Mouse (Mus musculus): ENCODE results near the gene Rarb. TPM values are rescaled to one million over a fixed set of nuclear protein-coding genes. Genes with fewer than 3 reads are reported as not detected.

Gene Rarb
- polyA plus RNA-seq, 1 experiment from 2014 or later = 31.2 TPM

- H3K9me3 ChIP-seq (ENCODE audit: low read length) = no peaks in the 10 kb centered on the region
- 17% methylated on average over 5 of the region's 5 CpGs for WGBS
- peak; percentile 79 for ATAC-seq (ENCODE audit: low FRiP score, low TSS enrichment)
Measured at GRCm38 (mm10) chr14:16603040-16603590, 215.8 kb downstream of the Rarb start.

DNA sequence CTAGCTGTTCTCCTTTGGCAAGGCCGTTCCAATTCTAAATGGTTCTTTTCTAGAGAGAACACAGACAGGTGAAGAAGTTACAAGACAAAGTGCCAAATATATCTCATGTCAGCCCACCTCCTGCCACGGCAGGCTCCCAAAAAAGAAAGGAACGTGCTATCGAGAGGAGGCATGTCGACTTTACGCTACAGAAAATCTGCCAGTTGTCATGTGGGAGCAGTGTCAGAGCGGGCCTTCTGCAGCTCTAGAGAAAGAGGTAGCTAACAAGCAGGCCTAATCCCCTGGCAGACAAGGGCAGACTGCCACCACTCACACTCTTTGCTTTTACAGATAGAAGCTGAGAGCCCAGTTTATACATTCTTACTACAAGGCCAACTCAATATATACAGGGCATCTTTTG, 219.7 kb downstream of the Rarb start:
- 71% methylated on average over 7 of the region's 7 CpGs for WGBS
- H3K4me3 ChIP-seq (ENCODE audit: low read length) = no peak overlapping the region
- no peaks in the 10 kb centered on the region for H3K36me3 ChIP-seq (ENCODE audit: insufficient read depth, low read length)

More at GRCm38 (mm10) chr14:16603040-16603590, 215.8 kb downstream of the Rarb start:
- H3K4me2 ChIP-seq (replicated peaks; ENCODE audit: low read depth, low read length) = no peak overlapping the region
- H3K27me3 ChIP-seq (ENCODE audit: insufficient read depth, low read length) = no peaks in the 10 kb centered on the region
- peak overlapping the region; percentile 52; the same call in 1 of the 2 replicates for H3K27ac ChIP-seq (ENCODE audit: low read length)
- no peak overlapping the region for H3K9ac ChIP-seq (replicated peaks; ENCODE audit: low read length)
- H3K36me3 ChIP-seq (ENCODE audit: insufficient read depth, low read length) = no peaks in the 10 kb centered on the region
- H3K4me1 ChIP-seq (ENCODE audit: insufficient read depth, low read length) = peaks cover 19% of the 10 kb centered on the region
- H3K4me3 ChIP-seq (ENCODE audit: low read length) = no peak overlapping the region

DNA sequence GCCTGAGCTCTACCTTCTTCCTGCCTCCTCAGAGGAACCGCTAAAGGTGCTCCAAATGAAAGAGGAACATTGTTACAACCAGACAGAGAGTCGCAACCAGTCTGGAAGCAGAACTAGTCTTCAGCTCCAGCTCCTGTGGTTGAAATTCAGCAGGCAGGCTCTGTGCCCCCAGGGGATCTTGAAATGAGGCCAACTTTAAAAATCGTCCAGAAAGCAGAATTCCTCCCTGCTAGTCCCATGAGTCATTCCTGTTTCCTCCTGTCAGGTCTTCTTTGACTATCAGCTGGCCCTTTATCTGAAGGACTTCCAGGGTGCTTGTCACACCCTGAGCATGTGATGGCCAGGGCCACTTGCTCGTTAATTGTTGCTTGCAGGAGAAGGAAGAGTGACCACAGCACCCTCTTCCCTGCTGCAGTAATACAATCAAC, 220.9 kb downstream of the Rarb start:
- WGBS = 33% methylated on average over 4 of the region's 4 CpGs
- no peaks in the 10 kb centered on the region for H3K36me3 ChIP-seq (ENCODE audit: insufficient read depth, low read length)
- no peak for ATAC-seq (ENCODE audit: low FRiP score, low TSS enrichment)
- H3K4me1 ChIP-seq (ENCODE audit: insufficient read depth, low read length) = peaks cover 18% of the 10 kb centered on the region
- H3K9me3 ChIP-seq (ENCODE audit: low read length) = no peaks in the 10 kb centered on the region
- 0 out of 2 replicates have a peak overlapping the region, but pooled peaks have one; percentile 4 for H3K27ac ChIP-seq (ENCODE audit: low read length)
- H3K4me2 ChIP-seq (replicated peaks; ENCODE audit: low read depth, low read length) = no peak overlapping the region
- no peaks in the 10 kb centered on the region for H3K27me3 ChIP-seq (ENCODE audit: insufficient read depth, low read length)
- no peak overlapping the region for H3K9ac ChIP-seq (replicated peaks; ENCODE audit: low read length)
- H3K4me3 ChIP-seq (ENCODE audit: low read length) = no peak overlapping the region

More for the DNA sequence above, 219.7 kb downstream of the Rarb start:
- Histone ChIP-seq H3K9me3 (ENCODE audit: low read length) (no peaks in the 10 kb centered on the region), H3K27ac (ENCODE audit: low read length) (no peak overlapping the region), H3K4me1 (ENCODE audit: insufficient read depth, low read length) (peaks cover 19% of the 10 kb centered on the region), H3K4me2 (replicated peaks; ENCODE audit: low read depth, low read length) (no peak overlapping the region), H3K9ac (replicated peaks; ENCODE audit: low read length) (no peak overlapping the region), H3K27me3 (ENCODE audit: insufficient read depth, low read length) (no peaks in the 10 kb centered on the region)
- ATAC-seq (ENCODE audit: low FRiP score, low TSS enrichment) = no peak

DNA sequence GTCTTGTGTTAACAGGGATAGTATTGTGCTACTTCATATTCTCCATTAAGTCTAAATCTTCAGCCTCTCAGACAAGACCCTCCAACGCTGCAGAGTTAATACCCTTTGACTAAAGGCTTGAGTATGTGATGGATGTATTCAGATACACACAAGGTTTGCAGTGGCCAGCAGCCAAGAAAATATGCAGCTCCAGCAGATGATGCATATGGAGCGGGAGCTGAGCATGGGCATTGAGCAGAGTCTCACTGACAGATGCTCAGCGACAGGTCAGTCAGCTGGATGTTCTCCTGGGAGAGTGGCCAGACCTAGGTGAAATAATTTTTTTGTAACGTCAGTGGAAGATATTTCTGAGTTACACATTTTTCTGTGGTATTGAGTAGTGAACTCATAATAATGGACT, 229.8 kb downstream of the Rarb start:
- Histone ChIP-seq H3K9me3 (ENCODE audit: low read length) (no peaks in the 10 kb centered on the region), H3K27me3 (ENCODE audit: insufficient read depth, low read length) (no peaks in the 10 kb centered on the region), H3K9ac (replicated peaks; ENCODE audit: low read length) (no peak overlapping the region), H3K4me2 (replicated peaks; ENCODE audit: low read depth, low read length) (no peak overlapping the region), H3K27ac (ENCODE audit: low read length) (no peak overlapping the region), H3K4me3 (ENCODE audit: low read length) (no peak overlapping the region), H3K4me1 (ENCODE audit: insufficient read depth, low read length) (no peaks in the 10 kb centered on the region), H3K36me3 (ENCODE audit: insufficient read depth, low read length) (no peaks in the 10 kb centered on the region)
- ATAC-seq (ENCODE audit: low FRiP score, low TSS enrichment) = no peak
- WGBS = 61% methylated on average over 4 of the region's 4 CpGs

GRCm38 (mm10) chr14:16578100-16578499, 240.9 kb downstream of the Rarb start:
- Histone ChIP-seq H3K4me3 (ENCODE audit: low read length) (no peak overlapping the region), H3K27ac (ENCODE audit: low read length) (no peak overlapping the region), H3K9me3 (ENCODE audit: low read length) (no peaks in the 10 kb centered on the region), H3K4me2 (replicated peaks; ENCODE audit: low read depth, low read length) (no peak overlapping the region), H3K9ac (replicated peaks; ENCODE audit: low read length) (no peak overlapping the region), H3K36me3 (ENCODE audit: insufficient read depth, low read length) (no peaks in the 10 kb centered on the region), H3K27me3 (ENCODE audit: insufficient read depth, low read length) (no peaks in the 10 kb centered on the region), H3K4me1 (ENCODE audit: insufficient read depth, low read length) (peaks cover 19% of the 10 kb centered on the region)
- ATAC-seq (ENCODE audit: low FRiP score, low TSS enrichment) = no peak

DNA sequence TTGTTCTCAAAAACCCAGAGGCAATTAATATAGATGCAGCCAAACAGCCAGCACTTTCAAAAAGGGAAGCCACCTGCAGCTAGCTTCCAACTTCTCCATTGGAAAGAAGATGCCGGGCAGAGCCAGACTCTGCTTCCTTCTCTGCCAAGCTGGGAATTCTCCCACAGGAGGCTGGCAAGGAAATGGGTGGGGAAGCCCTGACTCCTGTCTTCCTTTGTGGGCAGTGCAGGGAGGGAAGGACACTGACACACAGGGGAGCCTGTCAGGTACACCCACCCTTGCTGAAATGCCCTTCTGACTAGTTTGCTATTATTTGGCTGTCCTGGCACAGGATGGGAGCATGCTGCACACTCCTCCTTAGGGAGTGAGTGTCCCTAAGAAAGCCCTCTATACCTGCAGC, 241.9 kb downstream of the Rarb start:
- no peaks in the 10 kb centered on the region for H3K36me3 ChIP-seq (ENCODE audit: insufficient read depth, low read length)
- no peak overlapping the region for H3K27ac ChIP-seq (ENCODE audit: low read length)
- no peak overlapping the region for H3K9ac ChIP-seq (replicated peaks; ENCODE audit: low read length)
- ATAC-seq (ENCODE audit: low FRiP score, low TSS enrichment) = no peak
- peaks cover 24% of the 10 kb centered on the region for H3K4me1 ChIP-seq (ENCODE audit: insufficient read depth, low read length)
- H3K4me3 ChIP-seq (ENCODE audit: low read length) = no peak overlapping the region
- H3K4me2 ChIP-seq (replicated peaks; ENCODE audit: low read depth, low read length) = no peak overlapping the region
- WGBS = 31% methylated on average over 1 of the region's 1 CpGs
- H3K27me3 ChIP-seq (ENCODE audit: insufficient read depth, low read length) = no peaks in the 10 kb centered on the region
- H3K9me3 ChIP-seq (ENCODE audit: low read length) = no peaks in the 10 kb centered on the region

- peak overlapping the region; percentile 78 for H3K9ac ChIP-seq (replicated peaks; ENCODE audit: low read length)
- H3K4me1 ChIP-seq (ENCODE audit: insufficient read depth, low read length) = peaks cover 35% of the 10 kb centered on the region
- WGBS = 0% methylated on average over 52 of the region's 52 CpGs
- H3K4me2 ChIP-seq (replicated peaks; ENCODE audit: low read depth, low read length) = peak overlapping the region; percentile 62
- peak overlapping the region; percentile 68 for H3K4me3 ChIP-seq (ENCODE audit: low read length)
- ATAC-seq (ENCODE audit: low FRiP score, low TSS enrichment) = peak; percentile 94
- no peaks in the 10 kb centered on the region for H3K36me3 ChIP-seq (ENCODE audit: insufficient read depth, low read length)
- H3K27me3 ChIP-seq (ENCODE audit: insufficient read depth, low read length) = no peaks in the 10 kb centered on the region
- H3K9me3 ChIP-seq (ENCODE audit: low read length) = no peaks in the 10 kb centered on the region
- H3K27ac ChIP-seq (ENCODE audit: low read length) = peak overlapping the region; percentile 97
Measured at GRCm38 (mm10) chr14:16574925-16575721, 243.8 kb downstream of the Rarb start.

GRCm38 (mm10) chr14:16573475-16574171, 245.3 kb downstream of the Rarb start:
- H3K9ac ChIP-seq (replicated peaks; ENCODE audit: low read length) = peak overlapping the region; percentile 78
- 24% methylated on average over 6 of the region's 6 CpGs for WGBS
- no peak for ATAC-seq (ENCODE audit: low FRiP score, low TSS enrichment)
- H3K4me2 ChIP-seq (replicated peaks; ENCODE audit: low read depth, low read length) = peak overlapping the region; percentile 62
- H3K27me3 ChIP-seq (ENCODE audit: insufficient read depth, low read length) = no peaks in the 10 kb centered on the region
- peak overlapping the region; percentile 97 for H3K27ac ChIP-seq (ENCODE audit: low read length)
- peak overlapping the region; percentile 68 for H3K4me3 ChIP-seq (ENCODE audit: low read length)
- H3K9me3 ChIP-seq (ENCODE audit: low read length) = no peaks in the 10 kb centered on the region
- peaks cover 39% of the 10 kb centered on the region for H3K4me1 ChIP-seq (ENCODE audit: insufficient read depth, low read length)
- no peaks in the 10 kb centered on the region for H3K36me3 ChIP-seq (ENCODE audit: insufficient read depth, low read length)

GRCm38 (mm10) chr14:16572755-16573340, 246.1 kb downstream of the Rarb start:
- Histone ChIP-seq H3K9me3 (ENCODE audit: low read length) (no peaks in the 10 kb centered on the region), H3K9ac (replicated peaks; ENCODE audit: low read length) (peak overlapping the region; percentile 78), H3K27ac (ENCODE audit: low read length) (peak overlapping the region; percentile 23; the same call in 1 of the 2 replicates), H3K4me3 (ENCODE audit: low read length) (peak overlapping the region; percentile 68), H3K4me2 (replicated peaks; ENCODE audit: low read depth, low read length) (peak overlapping the region; percentile 62), H3K36me3 (ENCODE audit: insufficient read depth, low read length) (no peaks in the 10 kb centered on the region), H3K27me3 (ENCODE audit: insufficient read depth, low read length) (no peaks in the 10 kb centered on the region), H3K4me1 (ENCODE audit: insufficient read depth, low read length) (peaks cover 39% of the 10 kb centered on the region)
- WGBS = 8% methylated on average over 8 of the region's 8 CpGs
- ATAC-seq (ENCODE audit: low FRiP score, low TSS enrichment) = no peak
